Mouse (Mus musculus): ENCODE results near the gene Lrrc20. TPM values are rescaled to one million over a fixed set of nuclear protein-coding genes. Genes with fewer than 3 reads are reported as not detected.
A peak's percentile ranks its signal among the peaks of the same experiment; 100 is the strongest.

The Lrrc20 gene
- polyA plus RNA-seq, 1 experiment, result 10.9 TPM

- H3K27ac ChIP-seq (ENCODE audit: control insufficient read depth, insufficient read depth, low read length), result no peak overlapping the region
- no peak overlapping the region for H3K4me3 ChIP-seq (ENCODE audit: control insufficient read depth, insufficient read depth, low read length)
- no peaks in the 10 kb centered on the region for H3K36me3 ChIP-seq (ENCODE audit: control insufficient read depth, insufficient read depth, low read length)
- WGBS, result 31% methylated on average over 11 of the region's 11 CpGs
- no peaks in the 10 kb centered on the region for H3K4me1 ChIP-seq (replicated peaks; ENCODE audit: control insufficient read depth, insufficient read depth, low read length)
- TF ChIP-seq POLR2A (IDR thresholded peaks at IDR 0.05; ENCODE audit: control insufficient read depth, extremely low read depth, insufficient read depth, low read length, poor library complexity), result no peak
- peak; percentile 90 for TF ChIP-seq CTCF (IDR thresholded peaks at IDR 0.05; ENCODE audit: borderline replicate concordance, control insufficient read depth, extremely low read depth, insufficient read depth, low read length, poor library complexity)
- H3K27me3 ChIP-seq (ENCODE audit: control insufficient read depth, insufficient read depth, low read length), result no peaks in the 10 kb centered on the region
- DNase-seq, result peak; percentile 73
Observed at GRCm38 (mm10) chr10:61492040-61492439, 16.4 kb downstream of the Lrrc20 start.

GRCm38 (mm10) chr10:61495461-61495860 is 19.9 kb downstream of the Lrrc20 start:
- WGBS, result 91% methylated on average over 4 of the region's 4 CpGs
- no peak overlapping the region for H3K27ac ChIP-seq (ENCODE audit: control insufficient read depth, insufficient read depth, low read length)
- H3K4me1 ChIP-seq (replicated peaks; ENCODE audit: control insufficient read depth, insufficient read depth, low read length), result no peaks in the 10 kb centered on the region
- H3K36me3 ChIP-seq (ENCODE audit: control insufficient read depth, insufficient read depth, low read length), result no peaks in the 10 kb centered on the region
- no peak for TF ChIP-seq CTCF (IDR thresholded peaks at IDR 0.05; ENCODE audit: borderline replicate concordance, control insufficient read depth, extremely low read depth, insufficient read depth, low read length, poor library complexity)
- TF ChIP-seq POLR2A (IDR thresholded peaks at IDR 0.05; ENCODE audit: control insufficient read depth, extremely low read depth, insufficient read depth, low read length, poor library complexity), result no peak
- no peaks in the 10 kb centered on the region for H3K27me3 ChIP-seq (ENCODE audit: control insufficient read depth, insufficient read depth, low read length)
- H3K4me3 ChIP-seq (ENCODE audit: control insufficient read depth, insufficient read depth, low read length), result no peak overlapping the region
- no peak for DNase-seq

GRCm38 (mm10) chr10:61496231-61496630 is 20.6 kb downstream of the Lrrc20 start:
- WGBS, result 84% methylated on average over 9 of the region's 9 CpGs
- Histone ChIP-seq H3K4me1 (replicated peaks; ENCODE audit: control insufficient read depth, insufficient read depth, low read length) (no peaks in the 10 kb centered on the region), H3K4me3 (ENCODE audit: control insufficient read depth, insufficient read depth, low read length) (no peak overlapping the region), H3K36me3 (ENCODE audit: control insufficient read depth, insufficient read depth, low read length) (no peaks in the 10 kb centered on the region), H3K27ac (ENCODE audit: control insufficient read depth, insufficient read depth, low read length) (no peak overlapping the region), H3K27me3 (ENCODE audit: control insufficient read depth, insufficient read depth, low read length) (no peaks in the 10 kb centered on the region)
- TF ChIP-seq CTCF (IDR thresholded peaks at IDR 0.05; ENCODE audit: borderline replicate concordance, control insufficient read depth, extremely low read depth, insufficient read depth, low read length, poor library complexity), result no peak
- no peak for DNase-seq

GRCm38 (mm10) chr10:61499505-61500466 is 24.2 kb downstream of the Lrrc20 start:
- TF ChIP-seq POLR2A (IDR thresholded peaks at IDR 0.05; ENCODE audit: control insufficient read depth, extremely low read depth, insufficient read depth, low read length, poor library complexity) (no peak), CTCF (IDR thresholded peaks at IDR 0.05; ENCODE audit: borderline replicate concordance, control insufficient read depth, extremely low read depth, insufficient read depth, low read length, poor library complexity) (no peak)
- Histone ChIP-seq H3K4me3 (ENCODE audit: control insufficient read depth, insufficient read depth, low read length) (no peak overlapping the region), H3K4me1 (replicated peaks; ENCODE audit: control insufficient read depth, insufficient read depth, low read length) (no peaks in the 10 kb centered on the region), H3K27me3 (ENCODE audit: control insufficient read depth, insufficient read depth, low read length) (no peaks in the 10 kb centered on the region), H3K27ac (ENCODE audit: control insufficient read depth, insufficient read depth, low read length) (no peak overlapping the region), H3K36me3 (ENCODE audit: control insufficient read depth, insufficient read depth, low read length) (no peaks in the 10 kb centered on the region)
- DNase-seq, result no peak
- 96% methylated on average over 20 of the region's 20 CpGs for WGBS

- TF ChIP-seq CTCF (IDR thresholded peaks at IDR 0.05; ENCODE audit: borderline replicate concordance, control insufficient read depth, extremely low read depth, insufficient read depth, low read length, poor library complexity) (no peak), POLR2A (IDR thresholded peaks at IDR 0.05; ENCODE audit: control insufficient read depth, extremely low read depth, insufficient read depth, low read length, poor library complexity) (no peak)
- DNase-seq, result no peak
- 93% methylated on average over 7 of the region's 7 CpGs for WGBS
- Histone ChIP-seq H3K4me3 (ENCODE audit: control insufficient read depth, insufficient read depth, low read length) (no peak overlapping the region), H3K4me1 (replicated peaks; ENCODE audit: control insufficient read depth, insufficient read depth, low read length) (no peaks in the 10 kb centered on the region), H3K27ac (ENCODE audit: control insufficient read depth, insufficient read depth, low read length) (no peak overlapping the region), H3K27me3 (ENCODE audit: control insufficient read depth, insufficient read depth, low read length) (no peaks in the 10 kb centered on the region), H3K36me3 (ENCODE audit: control insufficient read depth, insufficient read depth, low read length) (no peaks in the 10 kb centered on the region)
Observed at GRCm38 (mm10) chr10:61500756-61501155, 25.2 kb downstream of the Lrrc20 start.

GRCm38 (mm10) chr10:61504073-61504472 is 28.5 kb downstream of the Lrrc20 start:
- TF ChIP-seq POLR2A (IDR thresholded peaks at IDR 0.05; ENCODE audit: control insufficient read depth, extremely low read depth, insufficient read depth, low read length, poor library complexity), result no peak
- no peak for TF ChIP-seq CTCF (IDR thresholded peaks at IDR 0.05; ENCODE audit: borderline replicate concordance, control insufficient read depth, extremely low read depth, insufficient read depth, low read length, poor library complexity)
- WGBS, result 59% methylated on average over 2 of the region's 2 CpGs
- Histone ChIP-seq H3K4me3 (ENCODE audit: control insufficient read depth, insufficient read depth, low read length) (no peak overlapping the region), H3K4me1 (replicated peaks; ENCODE audit: control insufficient read depth, insufficient read depth, low read length) (no peaks in the 10 kb centered on the region), H3K27me3 (ENCODE audit: control insufficient read depth, insufficient read depth, low read length) (no peaks in the 10 kb centered on the region), H3K36me3 (ENCODE audit: control insufficient read depth, insufficient read depth, low read length) (no peaks in the 10 kb centered on the region), H3K27ac (ENCODE audit: control insufficient read depth, insufficient read depth, low read length) (no peak overlapping the region)
- DNase-seq, result no peak
